Mouse (Mus musculus): ENCODE results near the gene Tenm4. TPM values are rescaled to one million over a fixed set of nuclear protein-coding genes. Genes with fewer than 3 reads are reported as not detected.

Tenm4 gene
- total and polyA plus RNA-seq, 3 experiments, result 9.2 to 15.2 TPM; not detected in 1

DNA sequence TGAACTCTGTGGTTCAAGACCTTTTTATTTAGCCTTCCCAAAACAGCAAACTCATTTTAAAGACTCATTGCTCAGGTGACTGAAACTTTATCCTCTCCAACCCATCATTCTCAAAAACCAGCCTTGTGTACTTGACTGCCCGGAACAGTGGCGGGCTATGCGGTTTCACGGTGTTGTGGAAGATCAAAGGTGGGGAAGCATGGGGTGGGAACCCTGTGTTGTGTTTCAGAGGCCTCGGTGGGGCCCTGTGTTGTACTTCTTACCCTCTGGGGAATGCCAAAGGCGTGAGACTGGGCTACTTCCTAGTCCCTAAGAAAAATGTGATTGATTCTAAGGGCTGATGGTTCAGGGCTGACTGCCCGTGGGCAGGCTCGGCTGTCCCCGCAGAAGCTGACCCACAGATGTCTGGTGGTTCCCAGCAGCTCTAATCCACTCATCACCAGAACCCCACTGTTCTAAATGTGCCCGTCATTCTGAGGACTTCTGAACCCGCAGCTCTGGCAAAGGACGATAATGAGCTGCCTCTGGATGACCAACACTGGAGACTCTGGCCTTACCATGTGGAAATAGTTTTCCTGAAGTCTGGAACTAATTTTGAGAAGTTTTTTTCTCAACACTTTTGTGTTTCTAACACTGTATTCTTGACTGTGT is 739.4 kb downstream of the Tenm4 start:
- no peak overlapping the region for H3K9ac ChIP-seq (ENCODE audit: control insufficient read depth, low read depth, low read length, poor library complexity, severe bottlenecking)
- TF ChIP-seq ETS1 (IDR thresholded peaks at IDR 0.05; ENCODE audit: low read depth, low read length) (no peak), HCFC1 (IDR thresholded peaks at IDR 0.05; ENCODE audit: low read depth, low read length) (no peak), NELFE (IDR thresholded peaks at IDR 0.05; ENCODE audit: low read depth, low read length) (no peak), NRF1 (IDR thresholded peaks at IDR 0.05; ENCODE audit: insufficient read depth, low read depth, low read length, poor library complexity, severe bottlenecking) (no peak)
- peaks cover 0 to 9% of the 10 kb centered on the region in 2 experiments; a peak in 2 of 4 replicates for H3K4me1 ChIP-seq (ENCODE audit: control insufficient read depth in 1 of 2, insufficient read depth in 2 of 2, low read length in 2 of 2)
- no peaks in the 10 kb centered on the region for H3K36me3 ChIP-seq (ENCODE audit: control insufficient read depth in 1 of 2, insufficient read depth in 2 of 2, low read length in 2 of 2)
- H3K79me2 ChIP-seq (ENCODE audit: control insufficient read depth, insufficient read depth, low read length, poor library complexity), result no peaks in the 10 kb centered on the region
- H3K9me3 ChIP-seq (replicated peaks; ENCODE audit: insufficient read depth, low read length), result no peaks in the 10 kb centered on the region
- H3K27ac ChIP-seq (ENCODE audit: control insufficient read depth, low read depth, low read length), result no peak overlapping the region
- H3K27me3 ChIP-seq (ENCODE audit: control insufficient read depth in 1 of 2, insufficient read depth in 2 of 2, low read length in 2 of 2), result no peaks in the 10 kb centered on the region
- no peak overlapping the region for H3K4me3 ChIP-seq (ENCODE audit: control insufficient read depth in 1 of 2, insufficient read depth in 1 of 2, low read depth in 2 of 2, low read length in 2 of 2)
- DNase-seq (ENCODE audit: low read depth, low spot score), result no peak

DNA sequence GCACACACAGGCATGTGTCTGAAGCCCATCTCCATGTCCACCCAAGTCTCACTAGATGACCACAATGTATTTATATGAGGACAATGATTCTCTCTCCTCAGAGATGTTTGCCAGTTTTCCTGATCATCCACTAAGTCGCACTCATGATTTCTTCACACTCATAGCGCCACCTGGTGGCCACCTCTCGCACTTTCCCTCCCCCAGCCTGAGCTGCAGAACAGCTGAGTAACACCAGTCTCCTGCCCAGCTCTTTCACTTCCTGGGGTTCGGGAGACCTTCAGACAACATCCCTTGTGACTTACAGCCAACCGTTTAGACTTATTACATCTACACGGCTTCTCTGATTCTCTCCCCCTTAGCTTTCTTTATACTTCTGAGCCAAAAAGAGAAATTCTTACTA is 743.0 kb downstream of the Tenm4 start:
- no peaks in the 10 kb centered on the region for H3K79me2 ChIP-seq (ENCODE audit: control insufficient read depth, insufficient read depth, low read length, poor library complexity)
- peak; percentile 87 for DNase-seq (ENCODE audit: low read depth, low spot score)
- no peaks in the 10 kb centered on the region for H3K36me3 ChIP-seq (ENCODE audit: control insufficient read depth in 1 of 2, insufficient read depth in 2 of 2, low read length in 2 of 2)
- H3K4me3 ChIP-seq (ENCODE audit: control insufficient read depth in 1 of 2, insufficient read depth in 1 of 2, low read depth in 2 of 2, low read length in 2 of 2), result no peak overlapping the region
- H3K9ac ChIP-seq (ENCODE audit: control insufficient read depth, low read depth, low read length, poor library complexity, severe bottlenecking), result no peak overlapping the region
- peaks cover 0 to 9% of the 10 kb centered on the region in 2 experiments; a peak in 2 of 4 replicates for H3K4me1 ChIP-seq (ENCODE audit: control insufficient read depth in 1 of 2, insufficient read depth in 2 of 2, low read length in 2 of 2)
- TF ChIP-seq ZKSCAN1 (IDR thresholded peaks at IDR 0.05; ENCODE audit: low read depth, low read length), result no peak
- no peak for TF ChIP-seq E2F4 (IDR thresholded peaks at IDR 0.05; ENCODE audit: borderline replicate concordance, low read depth, low read length)
- TF ChIP-seq SIN3A (IDR thresholded peaks at IDR 0.05; ENCODE audit: low read length), result 0 out of 2 replicates have a peak, but pooled peaks have one; percentile 29
- no peak for TF ChIP-seq ETS1 (IDR thresholded peaks at IDR 0.05; ENCODE audit: low read depth, low read length)
- 0 out of 2 replicates have a peak, but pooled peaks have one; percentile 8 for TF ChIP-seq TCF12 (IDR thresholded peaks at IDR 0.05; ENCODE audit: low read depth, low read length)
- TF ChIP-seq CTCF (IDR thresholded peaks at IDR 0.05 in 2 of 3, conservative IDR thresholded peaks at IDR 0.05 in 1 of 3; ENCODE audit: control insufficient read depth in 1 of 3, insufficient read depth in 1 of 3, low read depth in 2 of 3, low read length in 3 of 3, poor library complexity in 1 of 3, severe bottlenecking in 1 of 3), result peak; percentile 65 to 91 (median 84)
- TF ChIP-seq POLR2A (IDR thresholded peaks at IDR 0.05; ENCODE audit: control insufficient read depth in 1 of 2, insufficient read depth in 1 of 2, low read depth in 1 of 2, low read length in 2 of 2, poor library complexity in 1 of 2), result no peak
- TF ChIP-seq MAX (IDR thresholded peaks at IDR 0.05; ENCODE audit: low read length), result no peak
- 0 out of 2 replicates have a peak, but pooled peaks have one; percentile 31 for TF ChIP-seq MYC (IDR thresholded peaks at IDR 0.05; ENCODE audit: low read depth, low read length)
- peak; percentile 86 for TF ChIP-seq RAD21 (IDR thresholded peaks at IDR 0.05; ENCODE audit: low read depth, low read length)
- peak; percentile 95 for TF ChIP-seq ZC3H11A (IDR thresholded peaks at IDR 0.05; ENCODE audit: low read depth, low read length)
- TF ChIP-seq SMC3 (IDR thresholded peaks at IDR 0.05; ENCODE audit: low read depth, low read length), result peak; percentile 96
- no peaks in the 10 kb centered on the region for H3K9me3 ChIP-seq (replicated peaks; ENCODE audit: insufficient read depth, low read length)
- no peak overlapping the region for H3K27ac ChIP-seq (ENCODE audit: control insufficient read depth, low read depth, low read length)
- H3K27me3 ChIP-seq (ENCODE audit: control insufficient read depth in 1 of 2, insufficient read depth in 2 of 2, low read length in 2 of 2), result no peaks in the 10 kb centered on the region
